Mouse (Mus musculus) forebrain, embryonic 16.5 days (tissue): ENCODE measurements around the gene Adss. TPM values are rescaled to one million over a fixed set of nuclear protein-coding genes. Genes with fewer than 3 reads are reported as not detected.

ENCODE experiments used
- ATAC-seq: fragments of 200-750 bp; cut with Nextera tagmentation; 2 replicates; pipeline ENCODE4 v1.8.0; 2017; ENCODE audit warnings: mild to moderate bottlenecking, moderate library complexity
- H3K27ac ChIP-seq: fragments of 300-500 bp; sonication (generic); 2 replicates; pipeline ENCODE4 v1.5.1; 2014; ENCODE audit warnings: low read length, control low read depth
- H3K27me3 ChIP-seq: fragments of 300-500 bp; sonication (generic); replicated peaks from 2 replicates; pipeline ENCODE4 v1.6.1; 2014; ENCODE audit warnings: low read length; ENCODE audit not compliant: control insufficient read depth, insufficient read depth
- H3K36me3 ChIP-seq: fragments of 300-500 bp; sonication (generic); 2 replicates; pipeline ENCODE4 v1.6.1; 2014; ENCODE audit not compliant: control insufficient read depth, insufficient read depth
- H3K4me1 ChIP-seq: fragments of 300-500 bp; sonication (generic); replicated peaks from 2 replicates; pipeline ENCODE4 v1.6.1; 2014; ENCODE audit warnings: low read length; ENCODE audit not compliant: control insufficient read depth, insufficient read depth
- H3K4me2 ChIP-seq: fragments of 300-500 bp; sonication (generic); 2 replicates; pipeline ENCODE4 v1.6.1; 2014; ENCODE audit warnings: mild to moderate bottlenecking, low read length, control low read depth
- H3K4me3 ChIP-seq: fragments of 300-500 bp; sonication (generic); replicated peaks from 2 replicates; pipeline ENCODE4 v1.5.1; 2014; ENCODE audit warnings: mild to moderate bottlenecking, low read length, control low read depth
- H3K9ac ChIP-seq: fragments of 300-500 bp; sonication (generic); replicated peaks from 2 replicates; pipeline ENCODE4 v1.6.1; 2014; ENCODE audit warnings: low read depth, low read length, control low read depth
- H3K9me3 ChIP-seq: fragments of 300-500 bp; sonication (generic); 2 replicates; pipeline ENCODE4 v1.6.1; 2016; ENCODE audit warnings: low read length; ENCODE audit not compliant: control insufficient read depth
- whole genome bisulfite sequencing: fragments of 180-500 bp; shearing (Covaris S2); extraction: QIAGEN DNeasy Blood & Tissue Kit; methylation state at CpG from one replicate; pipeline ENCODE4 v1.1.7; 2014; 5-methylcytosine and 5-hydroxymethylcytosine counted together
- polyA plus RNA-seq: library from polyadenylated mRNA; unstranded; fragments of >200 nt; fragmentation: Nextera tagmentation; extraction: Ambion mirVana; gene quantifications from 2 replicates; pipeline ENCODE4 v1.2.1, GENCODE M21; 2015

Adss gene
- polyA plus RNA-seq, 1 experiment from 2014 or later, result 54.0 TPM

DNA sequence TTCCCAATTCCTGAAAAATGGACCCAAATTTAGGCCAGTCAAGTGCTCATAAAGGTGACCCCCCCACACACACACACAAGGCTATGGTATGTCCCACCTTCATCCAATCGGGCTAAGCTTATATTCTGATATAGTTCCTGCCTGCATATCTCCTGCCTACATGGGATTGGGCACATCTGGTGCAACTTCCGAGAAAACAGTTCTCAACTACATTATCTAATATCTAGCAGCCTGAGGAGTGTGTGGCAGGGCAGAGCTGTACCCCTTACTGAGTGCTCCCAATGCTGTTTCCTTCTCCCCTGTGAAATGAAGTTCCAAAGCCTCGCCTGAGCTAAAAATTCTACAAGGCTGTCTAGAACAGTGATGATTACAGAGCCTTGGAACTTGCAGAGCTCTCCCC lies 79.9 kb downstream of the Adss start:
- H3K27me3 ChIP-seq, result peaks cover 7% of the 10 kb centered on the region
- peaks cover 11% of the 10 kb centered on the region; the same call in 1 of the 2 replicates for H3K4me1 ChIP-seq
- H3K9ac ChIP-seq, result no peak overlapping the region
- ATAC-seq, result no peak
- no peaks in the 10 kb centered on the region for H3K36me3 ChIP-seq
- H3K4me3 ChIP-seq, result no peak overlapping the region
- H3K4me2 ChIP-seq, result no peak overlapping the region
- no peak overlapping the region for H3K27ac ChIP-seq
- peaks cover 7% of the 10 kb centered on the region; the same call in 1 of the 2 replicates for H3K9me3 ChIP-seq
- WGBS, result 86% methylated on average over 3 of the region's 3 CpGs

DNA sequence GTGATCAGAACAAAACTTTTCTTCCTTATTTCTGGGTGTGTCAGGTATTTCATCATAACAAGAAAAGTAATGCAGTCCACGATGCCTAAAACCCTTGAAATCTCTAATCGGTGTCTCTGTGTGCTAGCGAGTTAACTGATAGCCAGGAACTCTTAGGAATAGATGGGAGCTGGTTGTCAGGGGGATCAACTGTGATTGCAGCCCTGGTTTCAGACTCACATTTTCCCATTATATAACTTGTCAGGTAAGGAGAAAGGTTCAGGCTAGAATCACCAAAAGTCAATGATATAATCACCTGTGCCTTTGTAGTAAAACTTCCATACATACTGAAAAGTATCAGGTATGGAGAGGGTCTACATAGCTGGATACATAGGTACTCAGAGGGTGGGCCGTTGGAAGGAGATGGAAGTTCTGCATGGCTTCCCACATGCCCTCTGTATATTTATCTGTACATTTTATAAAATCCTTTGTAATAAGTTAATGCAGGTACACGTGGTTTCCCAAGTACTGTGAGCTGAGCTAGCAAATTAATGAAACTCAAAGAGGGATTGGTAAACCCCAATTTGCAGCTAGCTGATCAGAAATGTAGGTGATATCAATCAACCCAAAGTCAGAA lies 81.8 kb downstream of the Adss start:
- H3K9me3 ChIP-seq, result peaks cover 11% of the 10 kb centered on the region
- H3K27me3 ChIP-seq, result peaks cover 7% of the 10 kb centered on the region; the same call in 1 of the 2 replicates
- no peak for ATAC-seq
- peaks cover 11% of the 10 kb centered on the region; the same call in 1 of the 2 replicates for H3K4me1 ChIP-seq
- no peak overlapping the region for H3K4me3 ChIP-seq
- H3K4me2 ChIP-seq, result no peak overlapping the region
- 93% methylated on average over 5 of the region's 5 CpGs for WGBS
- H3K36me3 ChIP-seq, result no peaks in the 10 kb centered on the region
- no peak overlapping the region for H3K27ac ChIP-seq
- no peak overlapping the region for H3K9ac ChIP-seq

DNA sequence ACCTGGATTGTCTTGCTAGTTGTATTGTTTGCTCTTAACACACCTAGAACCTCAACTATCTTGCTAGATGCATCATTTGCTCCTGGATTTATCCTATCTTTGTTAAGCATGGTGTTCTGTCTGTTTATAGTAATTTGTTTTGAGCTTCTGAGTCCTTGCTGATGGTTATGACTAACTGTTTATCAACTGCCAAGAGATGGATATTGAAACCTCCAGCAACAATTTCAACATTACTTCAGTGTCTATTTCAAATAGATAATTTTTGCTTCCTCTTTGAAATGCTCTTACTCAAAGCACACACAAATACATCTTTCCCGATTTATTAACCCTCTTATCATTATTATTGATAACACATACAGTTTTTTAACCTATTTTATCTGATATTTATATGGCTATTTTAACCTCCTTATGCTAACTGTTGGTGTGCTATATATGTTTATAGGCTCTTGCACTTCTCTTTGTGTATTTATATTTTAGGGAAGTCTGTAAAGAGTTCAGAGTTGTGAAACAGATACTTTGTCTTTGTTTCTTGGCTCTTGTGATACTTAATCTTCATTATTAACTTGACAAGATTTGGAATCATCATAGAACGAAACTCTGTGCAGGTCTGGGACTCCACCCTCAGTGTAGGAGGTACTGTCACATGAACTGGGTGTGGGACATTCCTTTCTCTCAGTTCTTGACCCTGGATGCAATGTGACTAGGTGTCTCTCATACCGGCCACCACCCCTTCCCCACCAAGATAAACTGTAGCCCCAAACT lies 82.5 kb downstream of the Adss start:
- peaks cover 11% of the 10 kb centered on the region for H3K9me3 ChIP-seq
- H3K4me2 ChIP-seq, result no peak overlapping the region
- peaks cover 3% of the 10 kb centered on the region; the same call in 1 of the 2 replicates for H3K27me3 ChIP-seq
- no peak overlapping the region for H3K27ac ChIP-seq
- no peak overlapping the region for H3K4me3 ChIP-seq
- ATAC-seq, result no peak
- peaks cover 6% of the 10 kb centered on the region; the same call in 1 of the 2 replicates for H3K4me1 ChIP-seq
- H3K9ac ChIP-seq, result no peak overlapping the region
- 84% methylated on average over 3 of the region's 3 CpGs for WGBS
- H3K36me3 ChIP-seq, result no peaks in the 10 kb centered on the region

Other genes with a start within 250 kb of the Adss start
- not detected in 2 replicates for gene 1700016C15Rik, start 66.7 kb downstream of the Adss start, polyA plus RNA-seq
- 0.15 and 0.20 TPM in 2 replicates for gene Catspere2, start 186.9 kb upstream of the Adss start, polyA plus RNA-seq